ENCODE assay signal across 9 mouse cellular contexts in the genomic region with DNA sequence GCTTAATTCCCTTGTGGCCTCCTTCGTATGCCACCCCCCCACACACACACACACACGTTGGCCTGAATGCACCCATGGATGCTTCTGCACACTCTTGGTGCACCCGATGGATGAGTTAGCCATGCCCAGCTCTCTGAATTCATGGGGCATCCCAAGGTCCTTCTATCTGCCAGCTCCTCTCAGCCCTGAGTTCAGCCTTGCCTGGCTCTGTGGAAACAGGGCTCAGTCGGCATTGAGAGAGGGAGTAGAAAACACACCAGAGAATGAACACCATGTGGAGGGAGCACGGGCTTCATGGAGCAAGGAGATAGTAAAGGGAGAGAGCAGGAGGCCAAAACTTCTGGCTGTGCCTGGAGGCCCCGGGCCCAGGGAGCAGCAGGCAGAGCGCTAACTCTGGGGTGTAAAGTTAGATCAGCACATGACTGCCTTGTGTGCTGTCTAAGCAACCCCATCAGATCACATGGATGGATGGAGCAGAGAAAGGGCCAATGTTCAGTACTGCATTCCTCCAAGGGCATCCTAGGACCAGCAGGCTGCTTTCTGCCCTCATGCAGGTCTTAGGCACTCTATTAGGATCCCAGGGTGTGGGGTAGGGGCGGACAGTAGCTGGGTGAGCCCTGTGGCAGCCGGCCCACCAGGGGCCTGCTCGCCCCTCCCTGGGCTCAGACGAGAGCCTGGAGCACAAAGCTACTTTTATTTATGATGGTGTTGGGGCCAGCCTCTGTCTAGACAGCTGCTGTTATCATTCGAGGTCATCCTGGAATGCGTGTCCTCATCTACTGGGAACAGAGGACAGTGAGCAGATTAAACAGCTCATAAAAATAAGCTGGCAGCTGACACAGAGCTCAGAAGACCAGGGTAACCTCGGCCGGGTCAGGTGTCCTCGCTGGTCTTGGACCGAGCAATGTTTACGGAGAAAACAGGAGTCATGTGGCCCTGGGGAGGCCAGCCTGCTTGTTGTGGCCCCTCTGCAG.
DNase-seq lines count a peak whose midpoint lies in the region; ATAC-seq and TF ChIP-seq lines count a peak whose summit lies in the region.
"Had no signal": no experiment of that assay in that cellular context is flagged by ENCODE, and none has a peak within 500 bp of the region (broad histone marks: within the 10 kb centered on the region; RNA-seq: fewer than 3 reads in every experiment).

No protein-coding gene starts in this region.

- ATAC-seq in frontal cortex, adult (ENCODE audit: low TSS enrichment): 0 out of 2 replicates have a peak, but pooled peaks have one; percentile 20
- no peak for ATAC-seq in forebrain, embryonic 16.5 days
- no peak for ATAC-seq in forebrain, embryonic 13.5 days

- no peaks in the 10 kb centered on the region for H3K36me3 ChIP-seq in heart, adult 2 months (ENCODE audit: control insufficient read depth, insufficient read depth, low read length)
- H3K36me3 ChIP-seq in forebrain, embryonic 16.5 days (ENCODE audit: control insufficient read depth, insufficient read depth): no peaks in the 10 kb centered on the region
- H3K36me3 ChIP-seq in forebrain, embryonic 13.5 days (ENCODE audit: poor library complexity, severe bottlenecking): no peaks in the 10 kb centered on the region

- no peaks in the 10 kb centered on the region for H3K9me3 ChIP-seq in forebrain, embryonic 16.5 days (ENCODE audit: control insufficient read depth, low read length)
- no peaks in the 10 kb centered on the region for H3K9me3 ChIP-seq in forebrain, embryonic 13.5 days (replicated peaks)

- peak; percentile 78; the same call in 1 of the 2 replicates for TF ChIP-seq EP300 in heart, adult 2 months (IDR thresholded peaks at IDR 0.05; ENCODE audit: insufficient read depth, low read depth, low read length)

- H3K9ac ChIP-seq in heart, adult 2 months (ENCODE audit: low read depth, low read length): no peak overlapping the region
- no peak overlapping the region for H3K9ac ChIP-seq in forebrain, embryonic 16.5 days (replicated peaks; ENCODE audit: low read depth, low read length)
- no peak overlapping the region for H3K9ac ChIP-seq in forebrain, embryonic 13.5 days

- peak overlapping the region; percentile 63 for H3K27ac ChIP-seq in heart, adult 2 months
- H3K27ac ChIP-seq in forebrain, embryonic 16.5 days (ENCODE audit: low read length): no peak overlapping the region
- H3K27ac ChIP-seq in forebrain, embryonic 13.5 days: no peak overlapping the region

- H3K4me3 ChIP-seq in heart, adult 2 months: no peak overlapping the region
- H3K4me3 ChIP-seq in forebrain, embryonic 16.5 days (replicated peaks; ENCODE audit: low read length): no peak overlapping the region
- no peak overlapping the region for H3K4me3 ChIP-seq in forebrain, embryonic 13.5 days

- intact Hi-C loops in heart, adult 2 months (cut with DNase I): no loop called here

- WGBS in heart, adult 2 months: 56% methylated on average over 18 of the region's 18 CpGs
- 83% methylated on average over 18 of the region's 18 CpGs for WGBS in forebrain, embryonic 16.5 days
- 81% methylated on average over 18 of the region's 18 CpGs for WGBS in forebrain, embryonic 13.5 days

- H3K27me3 ChIP-seq in heart, adult 2 months (ENCODE audit: control insufficient read depth, insufficient read depth, low read length): no peaks in the 10 kb centered on the region
- no peaks in the 10 kb centered on the region for H3K27me3 ChIP-seq in forebrain, embryonic 16.5 days (replicated peaks; ENCODE audit: control insufficient read depth, insufficient read depth, low read length)
- no peaks in the 10 kb centered on the region for H3K27me3 ChIP-seq in forebrain, embryonic 13.5 days

- no peak for DNase-seq in frontal cortex, postnatal 25 days (ENCODE audit: low spot score in 2 of 2)
- peak; percentile 64 for DNase-seq in Muller cell, postnatal 12 days (ENCODE audit: inconsistent ontology term)
- peak in 1 of 2 experiments; percentile 57 for DNase-seq in heart, adult 2 months
- peak; percentile 73 for DNase-seq in kidney, postnatal 14 days
- DNase-seq in adipocyte (ENCODE audit: low spot score): no peak
- DNase-seq: B cell, adult 2 months had no signal

- H3K4me2 ChIP-seq in forebrain, embryonic 16.5 days (ENCODE audit: low read length): no peak overlapping the region
- H3K4me2 ChIP-seq in forebrain, embryonic 13.5 days: no peak overlapping the region

- H3K79me2 ChIP-seq in heart, adult 2 months (replicated peaks; ENCODE audit: control insufficient read depth, insufficient read depth, low read length): no peaks in the 10 kb centered on the region

- TF ChIP-seq CTCF in heart, adult 2 months (IDR thresholded peaks at IDR 0.05): no peak

- TF ChIP-seq POLR2A in heart, adult 2 months (IDR thresholded peaks at IDR 0.05; ENCODE audit: insufficient read depth, low read depth, low read length): no peak

- H3K4me1 ChIP-seq in heart, adult 2 months (ENCODE audit: control insufficient read depth, insufficient read depth, low read length): peaks cover 23% of the 10 kb centered on the region
- no peaks in the 10 kb centered on the region for H3K4me1 ChIP-seq in forebrain, embryonic 16.5 days (replicated peaks; ENCODE audit: control insufficient read depth, insufficient read depth, low read length)
- peaks cover 5% of the 10 kb centered on the region; the same call in 1 of the 2 replicates for H3K4me1 ChIP-seq in forebrain, embryonic 13.5 days

Comparison
In these comparisons a context has a peak if more than half of its experiments do, and no peak if none do; other contexts are left out.
1. DNase-seq: peak in Muller cell, postnatal 12 days (single experiment) and kidney, postnatal 14 days (single experiment); none in frontal cortex, postnatal 25 days (0 of 2) and adipocyte (single experiment).